Mouse (Mus musculus) lung, postnatal 0 days (tissue): ENCODE data around the gene Nmnat2.

Experiments
- CTCF ChIP-seq: IDR thresholded peaks from 2 replicates; pipeline ENCODE4 v1.5.1; 2016; ENCODE audit warnings: antibody characterized with exemption, mild to moderate bottlenecking
- EP300 ChIP-seq: IDR thresholded peaks from 2 replicates; pipeline ENCODE4 v1.6.1; 2016; ENCODE audit warnings: antibody characterized with exemption, mild to moderate bottlenecking, control low read depth

DNA sequence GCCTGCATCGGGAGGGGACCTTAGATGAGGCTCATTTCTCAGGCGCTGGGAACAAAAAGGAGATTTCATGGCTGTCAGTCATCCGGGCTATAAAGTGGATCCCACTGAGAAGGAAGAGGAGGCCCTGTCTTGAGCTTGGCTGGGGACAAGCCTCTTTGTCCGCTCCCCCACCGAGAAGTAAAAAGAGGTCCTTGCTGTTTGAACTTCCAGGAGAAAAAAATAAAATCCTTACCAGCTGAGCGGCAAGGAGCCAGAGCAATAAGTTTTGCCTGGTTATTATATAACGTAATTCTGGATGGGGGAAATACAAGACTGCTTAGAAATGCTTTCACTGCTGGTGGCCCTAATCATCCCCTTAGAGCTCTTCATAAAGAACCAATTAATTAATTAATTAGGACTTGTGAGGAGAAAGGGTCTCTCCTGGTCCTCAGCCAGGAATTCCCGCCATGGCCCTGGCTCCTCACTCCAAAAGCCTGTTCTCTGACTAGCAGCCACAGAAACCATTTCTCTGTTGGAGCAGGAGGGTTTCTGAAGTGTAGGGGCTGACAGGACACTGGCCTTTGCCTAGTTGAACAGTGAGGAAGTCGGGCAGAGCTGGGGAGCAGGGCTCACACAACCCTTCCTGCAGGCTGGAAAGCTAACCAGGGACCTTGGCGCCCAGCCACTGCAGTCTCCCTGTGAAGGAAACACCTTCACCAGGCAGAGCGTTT, 99.5 kb downstream of the Nmnat2 start:
- TF ChIP-seq CTCF: no peak
- TF ChIP-seq EP300: no peak
